Mouse (Mus musculus): Measurements from ENCODE around the gene Rad17.

Rad17 gene

DNA sequence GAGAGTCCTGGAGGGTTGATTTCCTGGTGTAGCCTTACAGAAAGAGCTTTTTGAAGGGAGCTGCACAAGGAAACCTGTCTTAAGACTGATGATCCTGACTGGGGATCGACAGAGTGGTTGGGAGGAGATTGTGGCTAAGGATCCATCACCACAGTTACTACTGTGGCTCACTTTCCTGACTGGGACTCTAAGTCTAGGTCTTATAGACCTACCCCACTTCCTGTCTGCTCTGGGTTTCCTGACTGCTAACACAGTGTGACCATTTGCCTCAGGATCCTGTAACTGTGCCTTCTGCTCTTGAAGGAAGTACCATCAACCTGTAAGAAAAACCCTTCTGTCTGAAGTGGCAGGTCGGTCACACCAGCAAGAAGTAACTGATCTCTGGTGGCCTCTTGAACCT, 80.1 kb downstream of the Rad17 start:
- DNase-seq (ENCODE audit: extremely low read depth, low read depth), result no peak

DNA sequence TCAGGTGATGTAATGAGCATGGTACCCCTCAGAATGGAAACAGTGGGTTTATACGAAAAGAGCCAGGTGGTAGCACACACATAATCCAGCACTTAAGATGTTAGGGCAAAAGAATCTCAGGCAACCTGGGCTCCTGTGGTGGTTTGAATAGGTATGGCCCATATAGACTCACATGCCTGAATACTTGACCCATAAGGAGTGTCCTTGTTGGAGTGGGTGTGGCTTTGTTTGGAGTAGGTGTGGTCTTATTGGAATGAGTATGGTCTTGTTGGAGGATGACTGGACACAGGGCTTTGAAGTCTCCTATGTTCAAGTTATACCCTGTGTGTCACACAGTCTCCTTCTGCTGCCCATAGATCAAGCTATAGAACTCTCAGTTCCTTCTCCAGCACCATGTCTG, 82.5 kb downstream of the Rad17 start:
- DNase-seq (ENCODE audit: extremely low read depth, low read depth), result no peak

Data from MEL-GATA-1-ER (cell line).